Mouse (Mus musculus): ENCODE data around the gene Drd5. TPM values are rescaled to one million over a fixed set of nuclear protein-coding genes. Genes with fewer than 3 reads are reported as not detected.

Gene Drd5
- polyA plus RNA-seq, 1 experiment from 2014 or later: 1.2 TPM

DNA sequence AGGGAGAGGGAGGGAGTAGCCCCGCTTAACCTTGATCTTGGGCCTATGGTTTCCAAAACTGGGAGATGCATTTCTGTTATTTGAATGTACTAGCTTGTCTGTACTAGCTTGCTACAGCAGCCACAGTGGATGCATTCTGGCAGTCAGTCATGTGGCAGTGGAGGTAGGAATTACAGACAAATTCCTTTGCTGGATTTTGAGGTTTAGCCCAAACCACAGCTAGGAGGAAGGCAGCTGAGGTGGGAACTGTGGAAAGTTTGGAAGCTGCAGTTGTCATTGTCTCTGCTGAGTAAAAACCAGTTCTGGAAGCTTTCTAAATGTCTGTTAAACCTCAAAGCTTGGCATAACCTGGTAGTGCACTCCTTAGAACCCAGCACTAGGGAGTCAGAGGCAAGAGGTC, 52.1 kb downstream of the Drd5 start:
- no peak overlapping the region for H3K4me3 ChIP-seq (ENCODE audit: low read depth, low read length)
- no peaks in the 10 kb centered on the region for H3K27me3 ChIP-seq (ENCODE audit: control insufficient read depth, insufficient read depth, low read length)
- H3K27ac ChIP-seq (ENCODE audit: low read depth, low read length): no peak overlapping the region
- 89% methylated on average over 1 of the region's 1 CpGs for WGBS
- H3K4me2 ChIP-seq (ENCODE audit: low read depth, low read length): no peak overlapping the region
- H3K4me1 ChIP-seq (ENCODE audit: control insufficient read depth, insufficient read depth, low read length): 0 out of 2 replicates have a peak, but pooled peaks cover 5% of the 10 kb centered on the region
- no peaks in the 10 kb centered on the region for H3K9me3 ChIP-seq (ENCODE audit: control insufficient read depth, low read length)
- ATAC-seq (ENCODE audit: low read depth): no peak
- no peaks in the 10 kb centered on the region for H3K36me3 ChIP-seq (ENCODE audit: control insufficient read depth, insufficient read depth, low read length)
- H3K9ac ChIP-seq (replicated peaks; ENCODE audit: low read depth, low read length): no peak overlapping the region

Other genes starting within 250 kb of the Drd5 start
- gene Nsg1, start 159.5 kb upstream of the Drd5 start, polyA plus RNA-seq (2014; fragmentation: Nextera tagmentation; extraction: Ambion mirVana): 321 and 367 TPM in 2 replicates
- gene Zbtb49, start 98.9 kb upstream of the Drd5 start, polyA plus RNA-seq (2014; fragmentation: Nextera tagmentation; extraction: Ambion mirVana): 20.3 and 22.2 TPM in 2 replicates
- 37.3 and 44.6 TPM in 2 replicates for gene Lyar, start 98.9 kb upstream of the Drd5 start, polyA plus RNA-seq (2014; fragmentation: Nextera tagmentation; extraction: Ambion mirVana)
- gene Tmem128, start 59.2 kb upstream of the Drd5 start, polyA plus RNA-seq (2014; fragmentation: Nextera tagmentation; extraction: Ambion mirVana): 110 and 112 TPM in 2 replicates
- not detected in 2 replicates for gene Otop1, start 43.4 kb upstream of the Drd5 start, polyA plus RNA-seq (2014; fragmentation: Nextera tagmentation; extraction: Ambion mirVana)
- 0.61 and 0.80 TPM in 2 replicates for gene Slc2a9, start 183.8 kb downstream of the Drd5 start, polyA plus RNA-seq (2014; fragmentation: Nextera tagmentation; extraction: Ambion mirVana)
- gene Wdr1, start 243.9 kb downstream of the Drd5 start, polyA plus RNA-seq (2014; fragmentation: Nextera tagmentation; extraction: Ambion mirVana): 181 and 187 TPM in 2 replicates